Mouse (Mus musculus): ENCODE data around the gene Brinp3.
"Not testable (repeated sequence)": the region's sequence is repeated elsewhere in the genome, so short reads cannot be mapped to it uniquely, and the experiment has no call there.

The Brinp3 gene

GRCm38 (mm10) chr1:146494681-146495331 is at the start of gene Brinp3:
Gene Brinp3, plus strand, starts transcription at chr1:146494760.
- no peak for DNase-seq (ENCODE audit: low spot score)

- DNase-seq (ENCODE audit: low spot score) = no peak
Observed at GRCm38 (mm10) chr1:146494221-146494620, 339 bp upstream of the Brinp3 start.

GRCm38 (mm10) chr1:146495386-146495785 is 826 bp downstream of the Brinp3 start:
- DNase-seq (ENCODE audit: low spot score) = no peak

- no peak for DNase-seq (ENCODE audit: low spot score)
Observed at GRCm38 (mm10) chr1:146497381-146498081, 3.0 kb downstream of the Brinp3 start.

- no peak for DNase-seq (ENCODE audit: low spot score)
Observed at GRCm38 (mm10) chr1:146498085-146498779, 3.7 kb downstream of the Brinp3 start.

- no peak for DNase-seq (ENCODE audit: low spot score)
Observed at GRCm38 (mm10) chr1:146498780-146499114, 4.2 kb downstream of the Brinp3 start.

GRCm38 (mm10) chr1:146515377-146515776 is 20.8 kb downstream of the Brinp3 start:
- no peak for DNase-seq (ENCODE audit: low spot score)

GRCm38 (mm10) chr1:146523727-146524573 is 29.4 kb downstream of the Brinp3 start:
- DNase-seq (ENCODE audit: low spot score) = no peak

- no peak for DNase-seq (ENCODE audit: low spot score)
Observed at GRCm38 (mm10) chr1:146528572-146528971, 34.0 kb downstream of the Brinp3 start.

GRCm38 (mm10) chr1:146546847-146547428 is 52.4 kb downstream of the Brinp3 start:
- no peak for DNase-seq (ENCODE audit: low spot score)

- DNase-seq (ENCODE audit: low spot score) = no peak
Observed at GRCm38 (mm10) chr1:146556982-146557381, 62.4 kb downstream of the Brinp3 start.

GRCm38 (mm10) chr1:146562144-146562543 is 67.6 kb downstream of the Brinp3 start:
- no peak for DNase-seq (ENCODE audit: low spot score)

GRCm38 (mm10) chr1:146584181-146584580 is 89.6 kb downstream of the Brinp3 start:
- no peak for DNase-seq (ENCODE audit: low spot score)

- DNase-seq (ENCODE audit: low spot score) = no peak
Observed at GRCm38 (mm10) chr1:146632895-146633294, 138.3 kb downstream of the Brinp3 start.

GRCm38 (mm10) chr1:146657214-146657613 is 162.7 kb downstream of the Brinp3 start:
- DNase-seq (ENCODE audit: low spot score) = no peak

- no peak for DNase-seq (ENCODE audit: low spot score)
Observed at GRCm38 (mm10) chr1:146700724-146701123, 206.2 kb downstream of the Brinp3 start.

- DNase-seq (ENCODE audit: low spot score) = no peak
Observed at GRCm38 (mm10) chr1:146719556-146719955, 225.0 kb downstream of the Brinp3 start.

- not testable (repeated sequence) for DNase-seq (ENCODE audit: low spot score)
Observed at GRCm38 (mm10) chr1:146724784-146725513, 230.4 kb downstream of the Brinp3 start.

- no peak for DNase-seq (ENCODE audit: low spot score)
Observed at GRCm38 (mm10) chr1:146751066-146751465, 256.5 kb downstream of the Brinp3 start.

GRCm38 (mm10) chr1:146783259-146783658 is 288.7 kb downstream of the Brinp3 start:
- no peak for DNase-seq (ENCODE audit: low spot score)

- no peak for DNase-seq (ENCODE audit: low spot score)
Observed at GRCm38 (mm10) chr1:146787236-146787635, 292.7 kb downstream of the Brinp3 start.

Measured in T-cell, adult 2 months (primary cell).